Mouse (Mus musculus): ENCODE measurements around the gene Prkcd. TPM values are rescaled to one million over a fixed set of nuclear protein-coding genes. Genes with fewer than 3 reads are reported as not detected.

Gene Prkcd
- polyA plus RNA-seq, 2 experiments: 11.4 to 18.7 TPM

DNA sequence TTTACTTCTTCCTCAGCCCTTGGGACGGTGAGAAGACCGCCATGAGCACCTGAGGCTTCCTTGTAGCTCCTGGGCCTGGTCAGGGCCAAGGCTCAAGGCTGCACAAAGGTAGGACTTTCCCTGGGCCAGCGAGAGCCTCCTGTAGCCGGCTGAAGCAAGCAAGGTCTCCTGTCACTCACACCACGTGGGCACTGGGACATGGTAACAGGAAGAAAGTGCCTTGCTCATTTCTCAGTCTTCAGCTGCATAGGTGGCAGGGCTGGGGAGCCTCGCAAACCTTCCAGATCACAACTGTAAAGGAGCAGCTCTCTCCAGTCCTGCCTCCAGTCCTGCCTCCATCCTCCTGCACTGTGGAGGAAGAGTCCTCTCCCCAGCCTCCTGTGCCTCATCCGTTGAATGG is 50.2 kb downstream of the Prkcd start:
- DNase-seq (ENCODE audit: low read depth in 3 of 3, low spot score in 3 of 3) (no peak), ATAC-seq (ENCODE audit: insufficient read depth) (no peak)
- Histone ChIP-seq H3K9me3 (ENCODE audit: control insufficient read depth, low read length) (no peaks in the 10 kb centered on the region), H3K4me1 (replicated peaks; ENCODE audit: control insufficient read depth in 2 of 2, insufficient read depth in 2 of 2, low read length in 1 of 2) (peaks cover 11 to 17% of the 10 kb centered on the region in 2 experiments), H3K9ac (replicated peaks) (no peak overlapping the region; the same call in 1 of the 2 replicates), H3K36me3 (replicated peaks; ENCODE audit: control insufficient read depth, insufficient read depth, low read depth) (peaks cover 32% of the 10 kb centered on the region), H3K4me3 (ENCODE audit: insufficient read depth in 1 of 2, low read depth in 2 of 2, low read length in 2 of 2) (no peak overlapping the region), H3K27me3 (ENCODE audit: control insufficient read depth, insufficient read depth, low read length) (no peaks in the 10 kb centered on the region), H3K4me2 (ENCODE audit: low read depth) (no peak overlapping the region), H3K27ac (peak overlapping the region; percentile 38)
- TF ChIP-seq EP300 (IDR thresholded peaks at IDR 0.05; ENCODE audit: low read depth) (no peak), CTCF (IDR thresholded peaks at IDR 0.05; ENCODE audit: low read depth) (no peak)
- 65% methylated on average over 7 of the region's 7 CpGs for WGBS (ENCODE audit: insufficient replicate concordance)

DNA sequence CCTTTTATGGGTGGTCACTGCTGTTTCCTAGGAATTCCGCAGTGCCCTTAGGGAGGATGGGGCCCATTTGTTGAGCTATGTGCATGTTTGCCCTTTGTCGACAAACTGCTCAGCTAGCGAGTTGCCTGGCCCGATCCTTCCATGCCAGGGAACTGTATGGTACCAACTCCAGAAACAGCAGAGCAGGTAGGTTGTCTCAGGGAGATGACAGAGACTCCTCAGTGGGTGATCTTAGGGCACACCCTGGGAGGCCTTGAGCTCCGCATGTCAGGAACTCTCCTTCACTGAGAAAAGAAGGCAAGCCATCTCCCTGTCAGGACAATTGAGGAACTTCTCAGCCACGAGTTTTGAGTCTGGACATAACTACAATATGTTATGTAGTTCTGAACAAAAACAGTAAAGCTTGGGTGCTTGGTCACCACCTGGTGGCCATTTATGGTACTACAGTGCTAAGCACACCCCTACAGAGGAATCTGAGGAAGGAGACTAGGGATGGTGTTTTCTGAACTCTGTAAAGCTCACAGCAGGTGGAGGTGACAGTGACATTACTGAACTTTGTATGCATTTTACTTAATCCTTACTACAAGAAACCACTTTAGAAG is 51.9 kb downstream of the Prkcd start:
- DNase-seq (ENCODE audit: low read depth in 3 of 3, low spot score in 3 of 3): peak; percentile 60 to 62 (median 61)
- H3K36me3 ChIP-seq (replicated peaks; ENCODE audit: control insufficient read depth, insufficient read depth, low read depth): peaks cover 49% of the 10 kb centered on the region

DNA sequence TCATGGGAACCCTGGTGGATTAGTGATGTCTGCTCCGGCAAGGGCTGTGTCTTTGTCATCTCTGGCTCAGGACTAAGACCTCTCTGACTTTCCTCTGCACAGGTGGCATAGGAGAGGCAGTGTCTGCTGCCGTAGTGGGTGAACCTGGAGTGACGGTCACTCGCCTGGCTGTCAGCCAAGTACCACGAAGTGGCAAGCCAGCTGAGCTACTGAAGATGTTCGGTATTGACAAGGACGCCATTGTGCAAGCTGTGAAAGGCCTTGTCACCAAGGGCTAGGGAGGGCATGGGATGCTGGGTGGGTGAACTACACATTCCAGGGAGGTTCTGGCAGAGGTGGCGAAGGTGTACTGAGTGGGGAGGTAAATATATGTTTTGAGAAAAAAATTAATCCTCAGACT is 52.8 kb downstream of the Prkcd start:
- Histone ChIP-seq H3K36me3 (replicated peaks; ENCODE audit: control insufficient read depth, insufficient read depth, low read depth) (peaks cover 58% of the 10 kb centered on the region), H3K9ac (replicated peaks) (no peak overlapping the region), H3K9me3 (ENCODE audit: control insufficient read depth, low read length) (no peaks in the 10 kb centered on the region), H3K4me3 (ENCODE audit: insufficient read depth in 1 of 2, low read depth in 2 of 2, low read length in 2 of 2) (no peak overlapping the region), H3K4me1 (replicated peaks; ENCODE audit: control insufficient read depth in 2 of 2, insufficient read depth in 2 of 2, low read length in 1 of 2) (peaks cover 11 to 17% of the 10 kb centered on the region in 2 experiments), H3K27me3 (ENCODE audit: control insufficient read depth, insufficient read depth, low read length) (no peaks in the 10 kb centered on the region), H3K4me2 (ENCODE audit: low read depth) (no peak overlapping the region), H3K27ac (no peak overlapping the region)
- 80% methylated on average over 8 of the region's 8 CpGs for WGBS (ENCODE audit: insufficient replicate concordance)
- ATAC-seq (ENCODE audit: insufficient read depth): no peak
- TF ChIP-seq EP300 (IDR thresholded peaks at IDR 0.05; ENCODE audit: low read depth) (no peak), CTCF (IDR thresholded peaks at IDR 0.05; ENCODE audit: low read depth) (no peak)
- DNase-seq (ENCODE audit: low read depth in 3 of 3, low spot score in 3 of 3): no peak

More for the DNA sequence above, 51.9 kb downstream of the Prkcd start:
- H3K4me2 ChIP-seq (ENCODE audit: low read depth): no peak overlapping the region
- TF ChIP-seq CTCF (IDR thresholded peaks at IDR 0.05; ENCODE audit: low read depth) (peak; percentile 93), EP300 (IDR thresholded peaks at IDR 0.05; ENCODE audit: low read depth) (no peak)
- H3K4me3 ChIP-seq (ENCODE audit: insufficient read depth in 1 of 2, low read depth in 2 of 2, low read length in 2 of 2): no peak overlapping the region
- no peak overlapping the region for H3K27ac ChIP-seq
- 56% methylated on average over 6 of the region's 6 CpGs for WGBS (ENCODE audit: insufficient replicate concordance)
- H3K27me3 ChIP-seq (ENCODE audit: control insufficient read depth, insufficient read depth, low read length): no peaks in the 10 kb centered on the region
- H3K4me1 ChIP-seq (replicated peaks; ENCODE audit: control insufficient read depth in 2 of 2, insufficient read depth in 2 of 2, low read length in 1 of 2): peaks cover 11 to 17% of the 10 kb centered on the region in 2 experiments
- no peaks in the 10 kb centered on the region for H3K9me3 ChIP-seq (ENCODE audit: control insufficient read depth, low read length)
- ATAC-seq (ENCODE audit: insufficient read depth): peak; percentile 27; the same call in 1 of the 2 replicates
- H3K9ac ChIP-seq (replicated peaks): no peak overlapping the region

DNA sequence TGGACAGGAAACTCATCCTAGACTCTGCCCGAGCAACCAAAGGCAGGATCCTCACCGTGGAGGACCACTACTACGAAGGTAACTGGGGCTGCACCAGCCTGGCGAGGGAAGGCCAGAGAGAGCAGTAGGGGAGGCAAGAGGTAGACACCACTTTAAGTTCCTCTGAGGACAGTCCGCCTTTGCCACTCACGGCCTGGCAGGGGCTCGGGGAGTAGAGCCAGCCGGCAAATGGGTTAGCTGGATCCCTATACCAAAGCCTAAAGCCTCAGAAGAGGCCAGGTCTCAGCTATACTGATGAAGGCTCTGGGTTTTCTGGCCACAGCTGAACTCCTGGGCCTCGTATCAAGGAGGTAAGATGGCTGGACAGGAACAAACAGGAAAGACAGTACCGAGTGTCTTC is 53.8 kb downstream of the Prkcd start:
- 82% methylated on average over 10 of the region's 10 CpGs for WGBS (ENCODE audit: insufficient replicate concordance)
- peaks cover 67% of the 10 kb centered on the region for H3K36me3 ChIP-seq (replicated peaks; ENCODE audit: control insufficient read depth, insufficient read depth, low read depth)
- DNase-seq (ENCODE audit: low read depth in 3 of 3, low spot score in 3 of 3) (no peak), ATAC-seq (ENCODE audit: insufficient read depth) (no peak)
- TF ChIP-seq EP300 (IDR thresholded peaks at IDR 0.05; ENCODE audit: low read depth) (no peak), CTCF (IDR thresholded peaks at IDR 0.05; ENCODE audit: low read depth) (no peak)
- no peak overlapping the region for H3K4me3 ChIP-seq (ENCODE audit: insufficient read depth in 1 of 2, low read depth in 2 of 2, low read length in 2 of 2)
- no peaks in the 10 kb centered on the region for H3K27me3 ChIP-seq (ENCODE audit: control insufficient read depth, insufficient read depth, low read length)
- H3K9ac ChIP-seq (replicated peaks): no peak overlapping the region
- no peak overlapping the region for H3K27ac ChIP-seq
- no peak overlapping the region for H3K4me2 ChIP-seq (ENCODE audit: low read depth)
- peaks cover 5 to 10% of the 10 kb centered on the region in 2 experiments; a peak in 3 of 4 replicates for H3K4me1 ChIP-seq (replicated peaks; ENCODE audit: control insufficient read depth in 2 of 2, insufficient read depth in 2 of 2, low read length in 1 of 2)
- H3K9me3 ChIP-seq (ENCODE audit: control insufficient read depth, low read length): no peaks in the 10 kb centered on the region

DNA sequence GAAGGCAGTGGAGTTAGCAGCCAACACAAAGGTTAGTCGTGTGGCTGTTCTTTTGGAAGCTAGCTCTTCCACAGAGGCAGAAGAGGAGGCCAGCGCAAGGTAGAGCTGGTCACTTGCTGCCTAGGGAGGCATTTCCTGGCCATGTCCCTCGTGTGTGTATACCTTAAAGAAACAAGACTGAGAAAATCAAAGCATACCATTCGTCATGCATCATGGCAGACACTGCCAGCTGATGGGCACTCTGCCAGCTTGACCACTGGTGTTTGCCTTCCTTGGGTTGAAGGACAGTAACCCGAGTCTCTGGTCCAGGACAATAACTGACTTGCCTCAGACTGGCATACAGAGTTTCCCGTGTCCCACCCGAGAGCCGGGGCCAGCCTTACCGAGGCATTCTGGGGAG is 55.7 kb downstream of the Prkcd start:
- H3K27me3 ChIP-seq (ENCODE audit: control insufficient read depth, insufficient read depth, low read length): no peaks in the 10 kb centered on the region
- TF ChIP-seq CTCF (IDR thresholded peaks at IDR 0.05; ENCODE audit: low read depth) (no peak), EP300 (IDR thresholded peaks at IDR 0.05; ENCODE audit: low read depth) (no peak)
- H3K27ac ChIP-seq: no peak overlapping the region
- no peak overlapping the region for H3K4me3 ChIP-seq (ENCODE audit: insufficient read depth in 1 of 2, low read depth in 2 of 2, low read length in 2 of 2)
- H3K9ac ChIP-seq (replicated peaks): no peak overlapping the region
- ATAC-seq (ENCODE audit: insufficient read depth): no peak
- 80% methylated on average over 9 of the region's 9 CpGs for WGBS (ENCODE audit: insufficient replicate concordance)
- DNase-seq (ENCODE audit: low read depth in 3 of 3, low spot score in 3 of 3): no peak
- H3K9me3 ChIP-seq (ENCODE audit: control insufficient read depth, low read length): no peaks in the 10 kb centered on the region
- no peak overlapping the region for H3K4me2 ChIP-seq (ENCODE audit: low read depth)
- no peaks in the 10 kb centered on the region; a peak in 1 of 4 replicates for H3K4me1 ChIP-seq (replicated peaks; ENCODE audit: control insufficient read depth in 2 of 2, insufficient read depth in 2 of 2, low read length in 1 of 2)
- peaks cover 82% of the 10 kb centered on the region for H3K36me3 ChIP-seq (replicated peaks; ENCODE audit: control insufficient read depth, insufficient read depth, low read depth)

Measured in liver, embryonic 14.5 days (tissue).